ENCODE assay signal across 25 mouse cellular contexts in the genomic region with DNA sequence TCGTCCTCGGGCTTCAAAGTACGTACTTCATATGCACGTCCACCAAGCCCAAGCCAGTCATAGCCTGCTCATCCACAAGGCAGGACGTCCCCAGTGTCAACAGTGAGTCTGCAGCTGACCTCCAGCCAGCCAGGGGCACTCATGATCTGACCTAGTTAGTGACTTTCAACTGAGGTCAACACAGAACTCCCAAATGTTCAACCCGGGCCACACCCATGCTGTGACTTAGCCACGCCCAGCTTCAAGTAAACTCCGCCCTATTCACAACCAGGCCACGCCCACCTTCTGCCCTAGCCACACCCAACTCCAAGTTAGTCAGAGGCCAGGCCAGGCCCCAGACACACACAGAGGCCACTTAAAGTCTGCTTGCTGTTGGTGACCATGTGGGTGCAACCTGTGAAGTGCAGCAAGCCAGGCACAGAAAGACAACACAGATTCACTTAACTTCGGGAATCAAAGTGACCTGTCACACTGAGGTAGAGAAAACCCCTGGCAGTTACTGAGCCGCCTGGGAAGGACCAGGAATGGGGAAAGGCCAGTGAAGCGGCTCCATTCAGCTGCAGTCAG. TPM values are rescaled to one million over a fixed set of nuclear protein-coding genes. Genes with fewer than 3 reads are reported as not detected.
DNase-seq lines count a peak whose midpoint lies in the region; ATAC-seq and TF ChIP-seq lines count a peak whose summit lies in the region.
"Had no signal": no experiment of that assay in that cellular context is flagged by ENCODE, and none has a peak within 500 bp of the region (broad histone marks: within the 10 kb centered on the region; RNA-seq: fewer than 3 reads in every experiment).

No protein-coding gene starts in this region.

- H3K4me2 ChIP-seq in CH12.LX (ENCODE audit: insufficient read depth, low read depth, poor library complexity, severe bottlenecking), result no peak overlapping the region
- H3K4me2 ChIP-seq in heart, embryonic 11.5 days, result no peak overlapping the region
- H3K4me2 ChIP-seq: forebrain, embryonic 13.5 days; hindbrain, embryonic 15.5 days; stomach, embryonic 15.5 days had no signal

- peaks cover 53% of the 10 kb centered on the region for H3K27me3 ChIP-seq in CH12.LX (replicated peaks)
- no peaks in the 10 kb centered on the region for H3K27me3 ChIP-seq in heart, embryonic 11.5 days (ENCODE audit: control insufficient read depth, insufficient read depth, low read length)
- H3K27me3 ChIP-seq: forebrain, embryonic 13.5 days; hindbrain, embryonic 15.5 days; stomach, embryonic 15.5 days had no signal

- TF ChIP-seq POLR2A in CH12.LX (IDR thresholded peaks at IDR 0.05; ENCODE audit: low read depth, low read length), result no peak

- no peak for TF ChIP-seq CTCF in CH12.LX (conservative IDR thresholded peaks at IDR 0.05 in 1 of 2, IDR thresholded peaks at IDR 0.05 in 1 of 2; ENCODE audit: low read depth in 2 of 2, low read length in 2 of 2)

- H3K9ac ChIP-seq in CH12.LX (ENCODE audit: insufficient read depth, low read depth), result no peak overlapping the region
- no peak overlapping the region for H3K9ac ChIP-seq in heart, embryonic 11.5 days (ENCODE audit: low read depth, low read length)
- H3K9ac ChIP-seq: forebrain, embryonic 13.5 days; hindbrain, embryonic 15.5 days; stomach, embryonic 15.5 days had no signal

- H3K9me3 ChIP-seq in CH12.LX (replicated peaks; ENCODE audit: low read length), result peaks cover 10% of the 10 kb centered on the region
- no peaks in the 10 kb centered on the region for H3K9me3 ChIP-seq in heart, embryonic 11.5 days (replicated peaks; ENCODE audit: control insufficient read depth, low read length)
- H3K9me3 ChIP-seq: heart, embryonic 10.5 days; hindbrain, embryonic 15.5 days; stomach, embryonic 15.5 days had no signal

- no peak overlapping the region for H3K4me3 ChIP-seq in CH12.LX (replicated peaks in 1 of 3; ENCODE audit: low read depth in 2 of 3, low read length in 2 of 3, poor library complexity in 1 of 3)
- H3K4me3 ChIP-seq in heart, embryonic 11.5 days (ENCODE audit: low read depth, low read length), result no peak overlapping the region
- H3K4me3 ChIP-seq: embryonic facial prominence, embryonic 10.5 days; forebrain, embryonic 13.5 days; heart, embryonic 10.5 days; hindbrain, embryonic 15.5 days; layer of hippocampus, adult 2 months; stomach, embryonic 15.5 days had no signal

- 67% methylated on average over 12 of the region's 12 CpGs for WGBS in heart, embryonic 11.5 days (ENCODE audit: insufficient replicate concordance)

- no peak overlapping the region for H3K27ac ChIP-seq in CH12.LX (ENCODE audit: insufficient read depth, low read depth)
- H3K27ac ChIP-seq in heart, embryonic 11.5 days (ENCODE audit: low read depth, low read length), result no peak overlapping the region
- H3K27ac ChIP-seq: embryonic facial prominence, embryonic 10.5 days; forebrain, embryonic 13.5 days; heart, embryonic 10.5 days; hindbrain, embryonic 15.5 days; layer of hippocampus, adult 2 months; stomach, embryonic 15.5 days had no signal

- no peaks in the 10 kb centered on the region for H3K4me1 ChIP-seq in CH12.LX (ENCODE audit: control insufficient read depth in 1 of 2, insufficient read depth in 2 of 2)
- no peaks in the 10 kb centered on the region for H3K4me1 ChIP-seq in heart, embryonic 11.5 days (ENCODE audit: control insufficient read depth, insufficient read depth, low read length)
- H3K4me1 ChIP-seq: embryonic facial prominence, embryonic 10.5 days; forebrain, embryonic 13.5 days; heart, embryonic 10.5 days; hindbrain, embryonic 15.5 days; stomach, embryonic 15.5 days had no signal

- no peaks in the 10 kb centered on the region for H3K79me2 ChIP-seq in CH12.LX (replicated peaks; ENCODE audit: control insufficient read depth, extremely low read depth, insufficient read depth, poor library complexity, severe bottlenecking)

- ATAC-seq in megakaryocyte-erythroid progenitor cell, adult 5-6 weeks (replicated peaks; ENCODE audit: low FRiP score, low TSS enrichment, poor library complexity, severe bottlenecking), result peak; percentile 59
- no peak for ATAC-seq in heart, embryonic 11.5 days (replicated peaks; ENCODE audit: insufficient number of reproducible peaks, low FRiP score, low TSS enrichment)
- ATAC-seq: CD4-positive, CD25-positive, alpha-beta regulatory T cell, adult 4 months; forebrain, embryonic 13.5 days; intestine, embryonic 16.5 days had no signal

- no peak for TF ChIP-seq RAD21 in CH12.LX (IDR thresholded peaks at IDR 0.05; ENCODE audit: low read depth, low read length)

- no peaks in the 10 kb centered on the region for H3K36me3 ChIP-seq in CH12.LX (replicated peaks in 1 of 2; ENCODE audit: control insufficient read depth in 1 of 2, insufficient read depth in 1 of 2, low read length in 1 of 2)
- H3K36me3 ChIP-seq in heart, embryonic 11.5 days (ENCODE audit: control insufficient read depth, insufficient read depth, low read length), result no peaks in the 10 kb centered on the region
- H3K36me3 ChIP-seq: embryonic facial prominence, embryonic 10.5 days; heart, embryonic 10.5 days; hindbrain, embryonic 15.5 days; stomach, embryonic 15.5 days had no signal

- DNase-seq in 3134 (ENCODE audit: extremely low read depth, insufficient read length, low spot score), result peak; percentile 87
- DNase-seq in CH12.LX (ENCODE audit: extremely low read depth), result peak; percentile 8
- peak; percentile 24 for DNase-seq in c-Kit-negative CD71-positive TER-119-positive erythroid progenitor cells, embryonic 14.5 days (ENCODE audit: low read depth, low spot score)
- no peak for DNase-seq in lung, postnatal 36 days
- DNase-seq in frontal cortex, postnatal 36 days (ENCODE audit: low spot score in 2 of 2), result no peak
- DNase-seq: adrenal gland, postnatal 36 days; cerebellum, postnatal 14 days; lung, adult 18-20 months; lung, postnatal 4 days; midbrain, embryonic 14.5 days had no signal

- in situ Hi-C loops in CH12.LX (cut with MboI; ENCODE audit: low pct_ligation_motif_present, low pct_unique_long_range_greater_than_20kb, low sequenced_read_pairs), result no loop called here

- dilution Hi-C loops in CH12.LX (cut with MboI; ENCODE audit: extremely low pct_ligation_motif_present, extremely low pct_unique_long_range_greater_than_20kb, low sequenced_read_pairs), result no loop called here

- TF ChIP-seq EP300 in CH12.LX (IDR thresholded peaks at IDR 0.05; ENCODE audit: low read length), result no peak

TF ChIP-seq in CH12.LX, 34 proteins besides CTCF, POLR2A, EP300 and RAD21:
- TF ChIP-seq NRF1 (IDR thresholded peaks at IDR 0.05; ENCODE audit: low read depth, low read length) (no peak), ELF1 (IDR thresholded peaks at IDR 0.05; ENCODE audit: low read depth, low read length) (no peak), USF1 (IDR thresholded peaks at IDR 0.05; ENCODE audit: low read depth, low read length) (no peak), MYC (IDR thresholded peaks at IDR 0.05; ENCODE audit: low read depth, low read length) (no peak), ETS1 (conservative IDR thresholded peaks at IDR 0.05; ENCODE audit: low read depth, low read length) (no peak), MAFK (IDR thresholded peaks at IDR 0.05; ENCODE audit: insufficient replicate concordance, low read length) (no peak), USF2 (conservative IDR thresholded peaks at IDR 0.05; ENCODE audit: low read depth, low read length) (no peak), PAX5 (IDR thresholded peaks at IDR 0.05; ENCODE audit: low read length) (no peak)

RNA-seq across cellular contexts. Expression of a gene that starts 14.5 kb away (rescaled TPM):
- total RNA-seq in CH12.LX (2012; rRNA removed), result not detected in 2 replicates
- total RNA-seq in CH12.LX (2014; rRNA removed), result not detected in 2 replicates
- polyA plus RNA-seq in CH12.LX (2012; ENCODE audit: insufficient read length, low read depth), result not detected in 2 replicates
- total RNA-seq in megakaryocyte-erythroid progenitor cell, adult 5-6 weeks (2014; fragmentation: Nextera tagmentation), result 0.48 and 2.2 TPM in 2 replicates
- 0.23 TPM in 1 of 2 replicates, not detected in the other for total RNA-seq in megakaryocyte-erythroid progenitor cell, adult 5-6 weeks (2017)
- polyA plus RNA-seq in heart, embryonic 11.5 days (2014; fragmentation: Nextera tagmentation; extraction: Ambion mirVana), result 1.7 and 1.8 TPM in 2 replicates
- polyA plus RNA-seq: CD4-positive, CD25-positive, alpha-beta regulatory T cell, adult 4 months had no signal

RNA-seq across cellular contexts. Expression of a gene that starts 59.9 kb away (rescaled TPM):
- total RNA-seq in CH12.LX (2012; rRNA removed) (not detected in 2 replicates), CH12.LX (2014; rRNA removed) (not detected in 2 replicates)
- polyA plus RNA-seq in CH12.LX (2012; ENCODE audit: insufficient read length, low read depth), result not detected in 2 replicates
- total RNA-seq in megakaryocyte-erythroid progenitor cell, adult 5-6 weeks (2014; fragmentation: Nextera tagmentation), result not detected in 2 replicates
- not detected in 2 replicates for total RNA-seq in megakaryocyte-erythroid progenitor cell, adult 5-6 weeks (2017)
- not detected in 2 replicates for polyA plus RNA-seq in heart, embryonic 11.5 days (2014; fragmentation: Nextera tagmentation; extraction: Ambion mirVana)
- total RNA-seq: adrenal gland, postnatal 36 days; heart, postnatal 25 days; layer of hippocampus, adult 2 months had no signal
- polyA plus RNA-seq: CD4-positive, CD25-positive, alpha-beta regulatory T cell, adult 4 months; embryonic facial prominence, embryonic 10.5 days; forebrain, embryonic 13.5 days; heart, embryonic 10.5 days; hindbrain, embryonic 15.5 days; intestine, embryonic 16.5 days; kidney, embryonic 16.5 days; limb, embryonic 11.5 days; midbrain, embryonic 14.5 days; spleen, adult 2 months; stomach, embryonic 15.5 days; thymus, postnatal 0 days had no signal

Comparison
In these comparisons a context has a peak if more than half of its experiments do, and no peak if none do; other contexts are left out.
1. DNase-seq: peak in 3134 (single experiment), CH12.LX (single experiment) and c-Kit-negative CD71-positive TER-119-positive erythroid progenitor cells, embryonic 14.5 days (single experiment); none in lung, postnatal 36 days (single experiment) and frontal cortex, postnatal 36 days (0 of 2).